Mouse (Mus musculus) thymus, adult 2 months (tissue): ENCODE measurements around the gene Umps. TPM values are rescaled to one million over a fixed set of nuclear protein-coding genes. Genes with fewer than 3 reads are reported as not detected.

Source experiments
- DNase-seq: peaks from one replicate; pipeline ENCODE4 v3.0.0; 2021
- H3K27ac ChIP-seq: fragments of 200-500 bp; 2 replicates; pipeline ENCODE4 v1.5.1; 2012; ENCODE audit warnings: low read length, control low read depth; ENCODE audit not compliant: control insufficient read depth, insufficient read depth
- H3K27me3 ChIP-seq: fragments of 200-500 bp; 2 replicates; pipeline ENCODE4 v1.6.1; 2012; ENCODE audit warnings: mild to moderate bottlenecking, low read length, moderate library complexity, mixed read lengths; ENCODE audit not compliant: control insufficient read depth, insufficient read depth
- H3K36me3 ChIP-seq: fragments of 200-500 bp; 2 replicates; pipeline ENCODE4 v1.6.1; 2012; ENCODE audit warnings: mild to moderate bottlenecking, low read length, moderate library complexity; ENCODE audit not compliant: control insufficient read depth, insufficient read depth
- H3K4me1 ChIP-seq: fragments of 200-500 bp; replicated peaks from 2 replicates; pipeline ENCODE4 v1.6.1; 2012; ENCODE audit warnings: low read length; ENCODE audit not compliant: control insufficient read depth, insufficient read depth
- H3K4me3 ChIP-seq: fragments of 200-500 bp; 2 replicates; pipeline ENCODE4 v1.5.1; 2012; ENCODE audit warnings: mild to moderate bottlenecking, low read length, control low read depth, moderate library complexity; ENCODE audit not compliant: control insufficient read depth, insufficient read depth
- CTCF ChIP-seq: fragments of 200-500 bp; IDR thresholded peaks from 2 replicates; pipeline ENCODE4 v1.5.1; 2012; ENCODE audit warnings: mild to moderate bottlenecking, control low read depth, low read length, moderate library complexity, borderline replicate concordance; ENCODE audit not compliant: control insufficient read depth, poor library complexity, insufficient read depth; ENCODE audit errors: extremely low read depth
- POLR2A ChIP-seq: fragments of 200-500 bp; IDR thresholded peaks from 2 replicates; pipeline ENCODE4 v1.6.1; 2012; ENCODE audit warnings: mild to moderate bottlenecking, low read length, control low read depth, moderate library complexity; ENCODE audit not compliant: control insufficient read depth, poor library complexity, insufficient read depth; ENCODE audit errors: extremely low read depth
- WGBS: fragments of 180-500 bp; shearing (Covaris S2); methylation state at CpG from one replicate; pipeline ENCODE4 v1.1.7; 2018; 5-methylcytosine and 5-hydroxymethylcytosine counted together
- polyA plus RNA-seq: library from polyadenylated mRNA; depleted of rRNA; stranded (reverse); fragments of >200 nt; gene quantifications from 2 replicates; pipeline ENCODE4 v1.2.3, GENCODE M21; 2012

Umps gene
- polyA plus RNA-seq, 1 experiment = 14.7 TPM

- peaks cover 21% of the 10 kb centered on the region for H3K36me3 ChIP-seq
- H3K27me3 ChIP-seq = no peaks in the 10 kb centered on the region
- no peak overlapping the region for H3K27ac ChIP-seq
- H3K4me1 ChIP-seq = peaks cover 4% of the 10 kb centered on the region
- no peak for DNase-seq
- H3K4me3 ChIP-seq = no peak overlapping the region
- TF ChIP-seq POLR2A = no peak
- no peak for TF ChIP-seq CTCF
- WGBS = 94% methylated on average over 6 of the region's 6 CpGs
Measured at GRCm38 (mm10) chr16:33963509-33963908, 3.3 kb downstream of the Umps start.

- DNase-seq = no peak
Measured at GRCm38 (mm10) chr16:33954793-33955192, 12.0 kb downstream of the Umps start.

DNA sequence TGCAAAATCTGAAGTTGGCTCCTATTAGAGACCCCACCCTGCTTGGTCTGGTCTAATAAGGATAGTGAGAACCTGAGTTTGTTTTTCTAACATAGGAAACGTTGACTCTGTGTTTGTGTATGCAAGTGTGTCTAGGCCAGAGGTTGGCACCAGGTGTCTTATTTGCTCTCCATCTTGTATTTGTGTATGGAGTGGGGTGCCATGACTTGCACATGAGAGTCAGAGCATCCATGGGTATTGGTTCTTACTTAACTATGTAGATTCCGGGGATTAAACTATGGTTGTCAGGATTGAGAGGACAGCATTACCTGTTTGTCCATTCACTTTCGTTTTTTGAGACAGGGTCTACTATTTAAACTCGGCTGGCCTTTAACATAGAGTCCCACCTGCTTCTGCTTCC is 13.8 kb downstream of the Umps start:
- H3K36me3 ChIP-seq = peaks cover 44% of the 10 kb centered on the region
- WGBS = 96% methylated on average over 4 of the region's 4 CpGs

More at GRCm38 (mm10) chr16:33954793-33955192, 12.0 kb downstream of the Umps start:
- H3K36me3 ChIP-seq = peaks cover 55% of the 10 kb centered on the region
- no peak overlapping the region for H3K4me3 ChIP-seq
- no peak overlapping the region for H3K27ac ChIP-seq
- no peaks in the 10 kb centered on the region for H3K4me1 ChIP-seq
- WGBS = 71% methylated on average over 1 of the region's 1 CpGs
- no peak for TF ChIP-seq POLR2A
- TF ChIP-seq CTCF = no peak
- no peaks in the 10 kb centered on the region for H3K27me3 ChIP-seq

GRCm38 (mm10) chr16:33950830-33951229 is 16.0 kb downstream of the Umps start:
- Histone ChIP-seq H3K27me3 (no peaks in the 10 kb centered on the region), H3K4me1 (no peaks in the 10 kb centered on the region), H3K36me3 (peaks cover 26% of the 10 kb centered on the region), H3K4me3 (no peak overlapping the region), H3K27ac (no peak overlapping the region)
- DNase-seq = peak; percentile 73
- TF ChIP-seq POLR2A (no peak), CTCF (no peak)
- WGBS = 22% methylated on average over 4 of the region's 4 CpGs

More for the DNA sequence above, 13.8 kb downstream of the Umps start:
- DNase-seq = no peak
- Histone ChIP-seq H3K4me3 (no peak overlapping the region), H3K27me3 (no peaks in the 10 kb centered on the region), H3K4me1 (no peaks in the 10 kb centered on the region), H3K27ac (no peak overlapping the region)
- TF ChIP-seq CTCF (no peak), POLR2A (no peak)

DNA sequence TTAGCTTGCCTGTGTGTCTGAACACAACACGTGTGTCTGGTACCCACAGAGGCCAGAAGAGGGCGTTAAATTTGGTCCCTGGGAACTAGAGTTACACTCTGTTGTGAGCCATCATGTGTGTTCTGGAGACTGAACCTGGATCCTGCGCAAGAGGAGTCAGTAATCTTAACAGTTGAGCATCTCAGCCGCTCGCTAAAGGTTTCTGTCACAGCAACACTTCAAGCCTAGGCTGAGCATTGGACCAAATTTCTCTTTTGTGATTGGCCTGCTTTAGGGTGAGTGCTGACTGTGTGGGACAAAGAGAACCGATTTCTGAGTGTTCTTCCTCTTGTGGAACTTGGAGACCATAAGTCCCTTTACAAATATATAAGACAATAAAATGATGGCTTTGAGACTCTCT is 16.5 kb downstream of the Umps start:
- Histone ChIP-seq H3K4me1 (no peaks in the 10 kb centered on the region), H3K27ac (no peak overlapping the region), H3K4me3 (no peak overlapping the region), H3K36me3 (peaks cover 22% of the 10 kb centered on the region), H3K27me3 (no peaks in the 10 kb centered on the region)
- no peak for DNase-seq
- no peak for TF ChIP-seq CTCF
- TF ChIP-seq POLR2A = no peak
- 80% methylated on average over 6 of the region's 6 CpGs for WGBS

DNA sequence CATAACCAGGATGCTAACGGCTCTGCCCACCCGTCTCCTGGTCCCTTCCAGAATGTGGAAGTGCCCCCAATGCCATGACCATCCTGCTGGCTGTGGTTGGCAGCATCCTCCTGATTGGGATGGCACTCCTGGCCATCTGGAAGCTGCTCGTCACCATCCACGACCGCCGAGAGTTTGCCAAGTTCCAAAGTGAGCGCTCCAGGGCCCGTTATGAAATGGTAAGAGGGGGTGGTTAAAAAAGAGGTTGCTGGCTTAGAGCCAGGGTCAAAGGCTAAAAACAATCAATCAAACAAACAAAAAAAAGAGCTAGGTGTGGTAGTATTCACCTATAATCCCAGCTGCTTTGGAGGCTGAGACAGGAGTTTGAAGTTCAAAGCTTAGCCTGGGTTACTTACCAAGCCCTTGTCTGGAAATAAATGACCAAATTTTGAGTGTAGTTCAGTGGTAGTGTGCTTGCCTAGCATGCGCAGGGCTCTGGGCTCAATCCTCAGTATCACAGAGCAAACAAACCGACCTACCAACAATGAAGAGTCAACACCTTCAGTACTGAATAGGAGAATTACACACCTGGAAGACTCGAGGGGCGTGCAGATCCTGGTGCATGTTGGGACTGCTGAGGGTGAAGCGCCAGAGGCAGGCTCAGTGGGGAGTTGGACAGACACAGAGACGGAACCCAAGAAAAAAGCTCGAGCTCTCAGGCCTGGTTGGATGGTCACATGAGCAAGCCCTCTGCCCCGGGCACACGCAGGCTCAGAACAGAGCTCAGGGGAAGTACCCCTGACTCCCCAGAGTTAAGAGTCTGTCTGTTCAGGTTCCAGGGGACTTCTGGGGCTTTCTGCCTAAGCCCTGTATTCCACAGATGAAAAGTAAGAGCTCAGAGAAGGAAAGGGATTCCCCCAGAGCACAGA is 18.9 kb downstream of the Umps start:
- Histone ChIP-seq H3K27me3 (no peaks in the 10 kb centered on the region), H3K27ac (no peak overlapping the region), H3K36me3 (no peaks in the 10 kb centered on the region), H3K4me1 (no peaks in the 10 kb centered on the region), H3K4me3 (no peak overlapping the region)
- WGBS = 94% methylated on average over 17 of the region's 17 CpGs
- TF ChIP-seq CTCF = no peak
- TF ChIP-seq POLR2A = no peak
- DNase-seq = no peak

DNA sequence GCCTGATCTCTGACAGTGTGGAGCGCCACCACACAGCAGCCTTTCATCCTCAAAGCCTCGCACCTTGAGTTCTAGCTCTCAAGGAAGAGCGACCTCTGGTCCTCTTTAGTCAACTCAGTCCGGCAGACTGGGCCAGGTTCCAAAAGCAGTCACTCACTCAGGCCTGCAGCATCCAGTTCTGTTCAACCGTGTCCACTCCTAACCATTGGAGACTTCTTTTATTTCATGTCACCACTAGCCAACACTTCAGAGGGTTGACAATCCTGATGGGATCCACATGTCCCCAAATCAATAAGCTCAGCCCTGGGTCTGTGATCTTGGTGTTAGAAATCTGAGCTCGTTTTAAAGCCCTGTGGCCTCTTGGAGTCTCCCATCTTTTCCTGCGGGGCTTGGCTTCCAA is 20.8 kb downstream of the Umps start:
- Histone ChIP-seq H3K36me3 (no peaks in the 10 kb centered on the region), H3K4me3 (no peak overlapping the region), H3K4me1 (0 out of 2 replicates have a peak, but pooled peaks cover 2% of the 10 kb centered on the region), H3K27me3 (no peaks in the 10 kb centered on the region), H3K27ac (no peak overlapping the region)
- 91% methylated on average over 7 of the region's 7 CpGs for WGBS
- no peak for DNase-seq
- TF ChIP-seq POLR2A (no peak), CTCF (no peak)
